Mouse (Mus musculus): ENCODE data around the gene Pard3.

The Pard3 gene

GRCm38 (mm10) chr8:127440834-127441485 lies 377.3 kb downstream of the Pard3 start:
- no peak for DNase-seq

- no peak for DNase-seq
Observed at GRCm38 (mm10) chr8:127447401-127447800, 383.7 kb downstream of the Pard3 start.

- DNase-seq = no peak
Observed at GRCm38 (mm10) chr8:127449066-127449840, 385.6 kb downstream of the Pard3 start.

GRCm38 (mm10) chr8:127450954-127451668 lies 387.4 kb downstream of the Pard3 start:
- no peak for DNase-seq

- no peak for DNase-seq
Observed at GRCm38 (mm10) chr8:127452364-127452763, 388.7 kb downstream of the Pard3 start.

GRCm38 (mm10) chr8:127457901-127458300 lies 394.2 kb downstream of the Pard3 start:
- DNase-seq = no peak

- no peak for DNase-seq
Observed at GRCm38 (mm10) chr8:127461173-127461572, 397.5 kb downstream of the Pard3 start.

GRCm38 (mm10) chr8:127462378-127462935 lies 398.8 kb downstream of the Pard3 start:
- no peak for DNase-seq

- DNase-seq = no peak
Observed at GRCm38 (mm10) chr8:127464300-127464699, 400.6 kb downstream of the Pard3 start.

GRCm38 (mm10) chr8:127472204-127472603 lies 408.5 kb downstream of the Pard3 start:
- DNase-seq = no peak

- DNase-seq = no peak
Observed at GRCm38 (mm10) chr8:127480003-127480402, 416.3 kb downstream of the Pard3 start.

GRCm38 (mm10) chr8:127485618-127486017 lies 421.9 kb downstream of the Pard3 start:
- DNase-seq = no peak

- DNase-seq = no peak
Observed at GRCm38 (mm10) chr8:127491963-127492362, 428.3 kb downstream of the Pard3 start.

- DNase-seq = no peak
Observed at GRCm38 (mm10) chr8:127495226-127495780, 431.6 kb downstream of the Pard3 start.

- no peak for DNase-seq
Observed at GRCm38 (mm10) chr8:127498997-127499719, 435.5 kb downstream of the Pard3 start.

- DNase-seq = no peak
Observed at GRCm38 (mm10) chr8:127499720-127500114, 436.0 kb downstream of the Pard3 start.

GRCm38 (mm10) chr8:127500206-127500605 lies 436.5 kb downstream of the Pard3 start:
- no peak for DNase-seq

- no peak for DNase-seq
Observed at GRCm38 (mm10) chr8:127501756-127502155, 438.1 kb downstream of the Pard3 start.

- no peak for DNase-seq
Observed at GRCm38 (mm10) chr8:127505286-127505685, 441.6 kb downstream of the Pard3 start.

GRCm38 (mm10) chr8:127506336-127506735 lies 442.6 kb downstream of the Pard3 start:
- DNase-seq = no peak

GRCm38 (mm10) chr8:127511341-127511740 lies 447.6 kb downstream of the Pard3 start:
- DNase-seq = no peak

GRCm38 (mm10) chr8:127512001-127512573 lies 448.4 kb downstream of the Pard3 start:
- DNase-seq = no peak

Measured in cerebellum, adult 11 months (tissue).